Mouse (Mus musculus) forebrain, embryonic 12.5 days (tissue): ENCODE results near the gene Tmem74b. TPM values are rescaled to one million over a fixed set of nuclear protein-coding genes. Genes with fewer than 3 reads are reported as not detected.
A peak's percentile ranks its signal among the peaks of the same experiment; 100 is the strongest.

Experiments used
- ATAC-seq: fragments of 200-750 bp; cut with Nextera tagmentation; 2 replicates; pipeline ENCODE4 v1.8.0; 2017; ENCODE audit warnings: moderate TSS enrichment; ENCODE audit not compliant: low FRiP score
- H3K27ac ChIP-seq: fragments of 300-500 bp; sonication (generic); 2 replicates; pipeline ENCODE4 v1.5.1; 2016; ENCODE audit warnings: mild to moderate bottlenecking
- H3K27me3 ChIP-seq: fragments of 300-500 bp; sonication (generic); 2 replicates; pipeline ENCODE4 v1.6.1; 2016; ENCODE audit warnings: mild to moderate bottlenecking
- H3K36me3 ChIP-seq: fragments of 300-500 bp; sonication (generic); replicated peaks from 2 replicates; pipeline ENCODE4 v1.6.1; 2016; ENCODE audit warnings: mild to moderate bottlenecking
- H3K4me1 ChIP-seq: fragments of 300-500 bp; sonication (generic); 2 replicates; pipeline ENCODE4 v1.6.1; 2016
- H3K4me2 ChIP-seq: fragments of 300-500 bp; sonication (generic); 2 replicates; pipeline ENCODE4 v1.6.1; 2016; ENCODE audit warnings: mild to moderate bottlenecking, moderate library complexity
- H3K4me3 ChIP-seq: fragments of 300-500 bp; sonication (generic); replicated peaks from 2 replicates; pipeline ENCODE4 v1.5.1; 2016; ENCODE audit warnings: mild to moderate bottlenecking
- H3K9ac ChIP-seq: fragments of 300-500 bp; sonication (generic); 2 replicates; pipeline ENCODE4 v1.6.1; 2016; ENCODE audit warnings: mild to moderate bottlenecking
- H3K9me3 ChIP-seq: fragments of 300-500 bp; sonication (generic); 2 replicates; pipeline ENCODE4 v1.6.1; 2016
- WGBS: fragments of 180-500 bp; shearing (Covaris S2); methylation state at CpG from one replicate; pipeline ENCODE4 v1.1.7; 2016; 5-methylcytosine and 5-hydroxymethylcytosine counted together
- polyA plus RNA-seq: library from polyadenylated mRNA; unstranded; fragments of >200 nt; fragmentation: Nextera tagmentation; extraction: Ambion mirVana; gene quantifications from 2 replicates; pipeline ENCODE4 v1.2.1, GENCODE M21; 2016

Gene Tmem74b
- polyA plus RNA-seq, 1 experiment from 2014 or later: 11.3 TPM

- H3K4me3 ChIP-seq: no peak within 1 kb of the TSS
These were observed 42.0 kb downstream of the Tmem74b start, which contains the start of gene Psmf1 for GRCm38 (mm10) chr2:151743845-151744244. Psmf1 (minus strand) TSS chr2:151744186.

GRCm38 (mm10) chr2:151747847-151748705, 46.3 kb downstream of the Tmem74b start:
- no peak overlapping the region for H3K9ac ChIP-seq
- H3K4me3 ChIP-seq: no peak overlapping the region
- ATAC-seq: peak; percentile 86
- no peak overlapping the region for H3K27ac ChIP-seq
- no peaks in the 10 kb centered on the region for H3K36me3 ChIP-seq
- peaks cover 5% of the 10 kb centered on the region; the same call in 1 of the 2 replicates for H3K4me1 ChIP-seq
- peak overlapping the region; percentile 27 for H3K4me2 ChIP-seq
- H3K27me3 ChIP-seq: peaks cover 26% of the 10 kb centered on the region
- 25% methylated on average over 19 of the region's 19 CpGs for WGBS
- no peaks in the 10 kb centered on the region for H3K9me3 ChIP-seq

More at GRCm38 (mm10) chr2:151743845-151744244, 42.0 kb downstream of the Tmem74b start, which contains the start of gene Psmf1:
- Histone ChIP-seq H3K27me3 (peaks cover 20% of the 10 kb centered on the region), H3K9me3 (no peaks in the 10 kb centered on the region), H3K4me2 (no peak within 1 kb of the TSS), H3K27ac (no peak within 1 kb of the TSS), H3K9ac (no peak within 1 kb of the TSS), H3K4me1 (peaks cover 27% of the 10 kb centered on the region), H3K36me3 (no peaks in the 10 kb centered on the region)
- no peak for ATAC-seq

- Histone ChIP-seq H3K27me3 (peaks cover 16% of the 10 kb centered on the region), H3K4me2 (no peak overlapping the region), H3K4me1 (peaks cover 5% of the 10 kb centered on the region; the same call in 1 of the 2 replicates), H3K9me3 (no peaks in the 10 kb centered on the region), H3K9ac (no peak overlapping the region), H3K4me3 (no peak overlapping the region), H3K27ac (no peak overlapping the region), H3K36me3 (no peaks in the 10 kb centered on the region)
- WGBS: 71% methylated on average over 5 of the region's 5 CpGs
- no peak for ATAC-seq
These were observed 49.5 kb downstream of the Tmem74b start for GRCm38 (mm10) chr2:151751330-151751729.

GRCm38 (mm10) chr2:151756277-151757061, 54.7 kb downstream of the Tmem74b start:
- no peak for ATAC-seq
- whole genome bisulfite sequencing: 57% methylated on average over 9 of the region's 9 CpGs

GRCm38 (mm10) chr2:151757451-151757850, 55.6 kb downstream of the Tmem74b start:
- Histone ChIP-seq H3K36me3 (no peaks in the 10 kb centered on the region), H3K4me1 (peaks cover 5% of the 10 kb centered on the region; the same call in 1 of the 2 replicates), H3K4me3 (no peak overlapping the region), H3K4me2 (no peak overlapping the region), H3K27ac (no peak overlapping the region), H3K9ac (no peak overlapping the region), H3K27me3 (no peaks in the 10 kb centered on the region), H3K9me3 (no peaks in the 10 kb centered on the region)
- ATAC-seq: no peak
- 67% methylated on average over 5 of the region's 5 CpGs for WGBS

More at GRCm38 (mm10) chr2:151756277-151757061, 54.7 kb downstream of the Tmem74b start:
- no peak overlapping the region for H3K4me3 ChIP-seq
- no peaks in the 10 kb centered on the region for H3K9me3 ChIP-seq
- no peak overlapping the region for H3K27ac ChIP-seq
- H3K4me2 ChIP-seq: no peak overlapping the region
- peaks cover 3% of the 10 kb centered on the region; the same call in 1 of the 2 replicates for H3K27me3 ChIP-seq
- peaks cover 5% of the 10 kb centered on the region; the same call in 1 of the 2 replicates for H3K4me1 ChIP-seq
- H3K9ac ChIP-seq: no peak overlapping the region
- no peaks in the 10 kb centered on the region for H3K36me3 ChIP-seq

GRCm38 (mm10) chr2:151758806-151759353, 57.1 kb downstream of the Tmem74b start:
- Histone ChIP-seq H3K9me3 (no peaks in the 10 kb centered on the region), H3K27ac (no peak overlapping the region), H3K9ac (no peak overlapping the region), H3K36me3 (no peaks in the 10 kb centered on the region), H3K27me3 (no peaks in the 10 kb centered on the region), H3K4me3 (no peak overlapping the region), H3K4me2 (no peak overlapping the region), H3K4me1 (peaks cover 5% of the 10 kb centered on the region; the same call in 1 of the 2 replicates)
- 65% methylated on average over 1 of the region's 1 CpGs for WGBS
- no peak for ATAC-seq

Other genes starting within 250 kb of the Tmem74b start
- gene 4921509C19Rik, start 225.9 kb upstream of the Tmem74b start, polyA plus RNA-seq: not detected in 2 replicates
- 262 and 279 TPM in 2 replicates for gene Nsfl1c, start 207.8 kb upstream of the Tmem74b start, polyA plus RNA-seq
- gene Fkbp1a, start 159.5 kb upstream of the Tmem74b start, polyA plus RNA-seq: 526 and 540 TPM in 2 replicates
- 0.55 and 0.98 TPM in 2 replicates for gene Sdcbp2, start 129.4 kb upstream of the Tmem74b start, polyA plus RNA-seq
- 3.5 and 4.3 TPM in 2 replicates for gene Snph, start 69.4 kb upstream of the Tmem74b start, polyA plus RNA-seq
- 0.12 TPM in 1 of 2 replicates, not detected in the other for gene Rad21l, start 33.5 kb upstream of the Tmem74b start, polyA plus RNA-seq
- 48.1 and 48.6 TPM in 2 replicates for gene Psmf1, start 42.2 kb downstream of the Tmem74b start, polyA plus RNA-seq
- 0.10 TPM in 1 of 2 replicates, not detected in the other for gene Rspo4, start 140.9 kb downstream of the Tmem74b start, polyA plus RNA-seq
- gene Angpt4, start 209.2 kb downstream of the Tmem74b start, polyA plus RNA-seq: 0.10 TPM in 1 of 2 replicates, not detected in the other